Mouse (Mus musculus): ENCODE results near the gene Psmb8.

GRCm38 (mm10) chr17:34188010-34188409 is 9.5 kb upstream of the Psmb8 start:
- no peak for TF ChIP-seq POLR2A (IDR thresholded peaks at IDR 0.05; ENCODE audit: insufficient read depth, low read depth, low read length)
- TF ChIP-seq CTCF (IDR thresholded peaks at IDR 0.05; ENCODE audit: insufficient read depth, low read depth, low read length), result no peak

Data from olfactory bulb, adult 2 months (tissue).